Mouse (Mus musculus): ENCODE data around the gene Wfdc11.

GRCm38 (mm10) chr2:164723276-164723675 is 49.4 kb upstream of the Wfdc11 start:
- TF ChIP-seq GATA1 (IDR thresholded peaks at IDR 0.05; ENCODE audit: borderline replicate concordance, low read length) (no peak), FLI1 (IDR thresholded peaks at IDR 0.05; ENCODE audit: low read length) (no peak)

All from megakaryocyte, embryonic 14.5 days (primary cell).